ENCODE assay signal across 8 mouse cellular contexts in the genomic region with DNA sequence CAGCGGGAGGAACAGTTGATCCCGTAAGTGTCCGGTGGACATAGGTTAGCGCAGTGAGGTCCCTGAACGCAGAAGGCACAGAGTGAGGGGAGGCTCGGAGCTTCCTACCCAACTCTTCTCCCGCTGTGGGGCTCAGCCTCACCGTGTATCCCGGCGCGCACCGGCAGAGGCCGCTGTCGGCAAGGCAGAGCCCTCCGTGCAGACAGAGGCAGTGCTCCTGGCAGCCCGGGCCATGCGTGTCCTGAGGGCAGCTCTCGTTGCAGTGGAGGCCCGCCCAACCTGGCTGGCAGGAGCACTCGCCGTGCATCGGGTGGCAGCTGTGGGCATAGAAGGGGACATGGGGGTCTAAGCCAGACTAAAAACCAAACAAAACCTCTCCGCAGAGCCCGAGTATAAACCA. TPM values are rescaled to one million over a fixed set of nuclear protein-coding genes. Genes with fewer than 3 reads are reported as not detected.
A peak's percentile ranks its signal among the peaks of the same experiment; 100 is the strongest.
DNase-seq lines count a peak whose midpoint lies in the region; ATAC-seq lines count a peak whose summit lies in the region.

No protein-coding gene starts in this region.

- peak overlapping the region; percentile 39 for H3K4me2 ChIP-seq in midbrain, embryonic 11.5 days

- H3K4me1 ChIP-seq in embryonic facial prominence, embryonic 10.5 days = peaks cover 40% of the 10 kb centered on the region
- no peaks in the 10 kb centered on the region for H3K4me1 ChIP-seq in midbrain, embryonic 11.5 days (ENCODE audit: control insufficient read depth, insufficient read depth, low read length)

- H3K36me3 ChIP-seq in embryonic facial prominence, embryonic 10.5 days (replicated peaks) = peaks cover 25% of the 10 kb centered on the region; the same call in 1 of the 2 replicates
- H3K36me3 ChIP-seq in midbrain, embryonic 11.5 days (ENCODE audit: control insufficient read depth, insufficient read depth, low read length) = no peaks in the 10 kb centered on the region

- 3% methylated on average over 24 of the region's 24 CpGs for WGBS in embryonic facial prominence, embryonic 10.5 days
- WGBS in midbrain, embryonic 11.5 days = 3% methylated on average over 24 of the region's 24 CpGs

- peak; percentile 89 for ATAC-seq in midbrain, embryonic 11.5 days (ENCODE audit: low FRiP score)

- H3K9me3 ChIP-seq in embryonic facial prominence, embryonic 10.5 days = no peaks in the 10 kb centered on the region
- no peaks in the 10 kb centered on the region for H3K9me3 ChIP-seq in midbrain, embryonic 11.5 days (ENCODE audit: control insufficient read depth, low read length)

- peak; percentile 96 for DNase-seq in adrenal gland, postnatal 10 days
- peak; percentile 91 for DNase-seq in embryonic facial prominence, embryonic 10.5 days (ENCODE audit: low spot score)
- peak; percentile 83 to 91 for DNase-seq in heart, adult 18-20 months
- DNase-seq in kidney, adult 11 months = peak; percentile 78
- DNase-seq in left cerebral cortex, postnatal 4 days = peak; percentile 91
- DNase-seq in midbrain, embryonic 11.5 days (ENCODE audit: low spot score, missing footprints) = peak; percentile 99
- DNase-seq in right cerebral cortex, postnatal 36 days (ENCODE audit: low spot score in 2 of 2) = peak; percentile 59 to 74
- peak; percentile 81 to 84 for DNase-seq in urinary bladder, postnatal 36 days (ENCODE audit: low spot score in 2 of 2)

- peak overlapping the region; percentile 58 for H3K27ac ChIP-seq in embryonic facial prominence, embryonic 10.5 days (replicated peaks)
- no peak overlapping the region for H3K27ac ChIP-seq in midbrain, embryonic 11.5 days (ENCODE audit: low read depth, low read length)

- peak overlapping the region; percentile 44 for H3K4me3 ChIP-seq in embryonic facial prominence, embryonic 10.5 days
- peak overlapping the region; percentile 16; the same call in 1 of the 2 replicates for H3K4me3 ChIP-seq in midbrain, embryonic 11.5 days (ENCODE audit: low read depth, low read length)

- H3K27me3 ChIP-seq in embryonic facial prominence, embryonic 10.5 days (replicated peaks; ENCODE audit: low read depth, poor library complexity, severe bottlenecking) = peaks cover 63% of the 10 kb centered on the region
- H3K27me3 ChIP-seq in midbrain, embryonic 11.5 days (ENCODE audit: control insufficient read depth, insufficient read depth, low read length) = peaks cover 4% of the 10 kb centered on the region

- intact Hi-C loops in left cerebral cortex, postnatal 4 days (cut with DNase I) = no loop called here

- H3K9ac ChIP-seq in midbrain, embryonic 11.5 days (ENCODE audit: low read length) = peak overlapping the region; percentile 34; the same call in 1 of the 2 replicates

RNA-seq across cellular contexts. Expression of gene Lrrc71, which starts 7.5 kb away (rescaled TPM):
- under 1 TPM; 0.24 to 0.58 TPM for total RNA-seq in adrenal gland, postnatal 10 days (2021)
- polyA plus RNA-seq in embryonic facial prominence, embryonic 10.5 days (2016; fragmentation: Nextera tagmentation; extraction: Ambion mirVana) = 0.28 and 0.41 TPM in 2 replicates
- total RNA-seq in heart, adult 18-20 months (2021) = under 1 TPM; 0.10 to 0.28 TPM
- 1 to 10 TPM in 1 of 2 experiments, under 1 TPM in 1; 0.46 to 1.4 TPM for total RNA-seq in left cerebral cortex, postnatal 4 days (2021)
- 0.08 and 0.21 TPM in 2 replicates for polyA plus RNA-seq in midbrain, embryonic 11.5 days (2014; fragmentation: Nextera tagmentation; extraction: Ambion mirVana)

RNA-seq across cellular contexts. Expression of gene Ntrk1, which starts 39.0 kb away (rescaled TPM):
- total RNA-seq in adrenal gland, postnatal 10 days (2021) = 10 to 100 TPM; 11.6 to 23.6 TPM
- polyA plus RNA-seq in embryonic facial prominence, embryonic 10.5 days (2016; fragmentation: Nextera tagmentation; extraction: Ambion mirVana) = 10.7 and 11.0 TPM in 2 replicates
- under 1 TPM in 1 of 2 experiments, not detected in 1; 0.57 TPM for total RNA-seq in heart, adult 18-20 months (2021)
- under 1 TPM; 0.38 to 0.93 TPM for total RNA-seq in left cerebral cortex, postnatal 4 days (2021)
- 2.4 and 3.2 TPM in 2 replicates for polyA plus RNA-seq in midbrain, embryonic 11.5 days (2014; fragmentation: Nextera tagmentation; extraction: Ambion mirVana)

RNA-seq across cellular contexts. Expression of gene Insrr, which starts 40.8 kb away (rescaled TPM):
- 1 to 10 TPM in 1 of 2 experiments, under 1 TPM in 1; 0.99 to 2.7 TPM for total RNA-seq in adrenal gland, postnatal 10 days (2021)
- polyA plus RNA-seq in embryonic facial prominence, embryonic 10.5 days (2016; fragmentation: Nextera tagmentation; extraction: Ambion mirVana) = 0.49 and 0.54 TPM in 2 replicates
- total RNA-seq in heart, adult 18-20 months (2021) = under 1 TPM in 1 of 2 experiments, not detected in 1; 0.10 TPM
- total RNA-seq in left cerebral cortex, postnatal 4 days (2021) = 1 to 10 TPM in 1 of 2 experiments, under 1 TPM in 1; 0.70 to 1.9 TPM
- polyA plus RNA-seq in midbrain, embryonic 11.5 days (2014; fragmentation: Nextera tagmentation; extraction: Ambion mirVana) = 0.51 and 0.71 TPM in 2 replicates

Comparison
In these comparisons a context has a peak if more than half of its experiments do, and no peak if none do; other contexts are left out.
1. RNA of gene Ntrk1, which starts 39.0 kb away (total RNA-seq): 11.6 to 23.6 TPM in adrenal gland, postnatal 10 days; 0.38 to 0.93 TPM in left cerebral cortex, postnatal 4 days and 0.57 TPM in heart, adult 18-20 months; every median in the first group is over 4 times any median in the second.
2. Peak in every context shown above with its lines, with median percentiles within 50 percentile points of each other: DNase-seq.